Comparison of ENCODE assay signal across 14 mouse cellular contexts in genomic region chr16:31454013-31454412, GRCm38 (mm10). TPM values are rescaled to one million over a fixed set of nuclear protein-coding genes. Genes with fewer than 3 reads are reported as not detected.
DNase-seq lines count a peak whose midpoint lies in the region; ATAC-seq and TF ChIP-seq lines count a peak whose summit lies in the region.
"Had no signal": no experiment of that assay in that cellular context is flagged by ENCODE, and none has a peak within 500 bp of the region (broad histone marks: within the 10 kb centered on the region; RNA-seq: fewer than 3 reads in every experiment).

No protein-coding gene starts in this region.

- TF ChIP-seq EP300 in stomach, postnatal 0 days (optimal IDR thresholded peaks at IDR 0.05): no peak

- H3K4me3 ChIP-seq in intestine, embryonic 16.5 days (ENCODE audit: low read length): no peak overlapping the region
- H3K4me3 ChIP-seq in stomach, postnatal 0 days (ENCODE audit: low read depth, low read length): no peak overlapping the region
- H3K4me3 ChIP-seq: heart, embryonic 13.5 days; hindbrain, embryonic 10.5 days; stomach, embryonic 15.5 days had no signal

- WGBS in intestine, embryonic 16.5 days: 80% methylated on average over 4 of the region's 4 CpGs
- 86% methylated on average over 4 of the region's 4 CpGs for whole genome bisulfite sequencing in stomach, postnatal 0 days

- no peak overlapping the region for H3K9ac ChIP-seq in intestine, embryonic 16.5 days (ENCODE audit: low read depth, low read length)
- no peak overlapping the region for H3K9ac ChIP-seq in stomach, postnatal 0 days (ENCODE audit: low read length)
- H3K9ac ChIP-seq: heart, embryonic 13.5 days; stomach, embryonic 15.5 days had no signal

- no peak for TF ChIP-seq CTCF in stomach, postnatal 0 days (IDR thresholded peaks at IDR 0.05; ENCODE audit: low read depth)

- no peak overlapping the region for H3K4me2 ChIP-seq in intestine, embryonic 16.5 days (ENCODE audit: low read depth, low read length)
- no peak overlapping the region for H3K4me2 ChIP-seq in stomach, postnatal 0 days (replicated peaks; ENCODE audit: low read depth)
- H3K4me2 ChIP-seq: heart, embryonic 13.5 days; liver, embryonic 11.5 days; stomach, embryonic 15.5 days had no signal

- H3K27ac ChIP-seq in intestine, embryonic 16.5 days (ENCODE audit: low read length): peak overlapping the region; percentile 76
- H3K27ac ChIP-seq in stomach, postnatal 0 days (replicated peaks): peak overlapping the region; percentile 89
- H3K27ac ChIP-seq: heart, embryonic 13.5 days; hindbrain, embryonic 10.5 days had no signal

- peaks cover 6% of the 10 kb centered on the region for H3K36me3 ChIP-seq in intestine, embryonic 16.5 days (ENCODE audit: control insufficient read depth, insufficient read depth, low read length)
- H3K36me3 ChIP-seq in stomach, postnatal 0 days (ENCODE audit: control insufficient read depth, insufficient read depth, low read length): no peaks in the 10 kb centered on the region
- H3K36me3 ChIP-seq: heart, embryonic 13.5 days; hindbrain, embryonic 10.5 days; stomach, embryonic 15.5 days had no signal

- peaks cover 40% of the 10 kb centered on the region for H3K4me1 ChIP-seq in intestine, embryonic 16.5 days (ENCODE audit: control insufficient read depth, insufficient read depth, low read length)
- H3K4me1 ChIP-seq in stomach, postnatal 0 days (replicated peaks; ENCODE audit: control insufficient read depth, insufficient read depth): no peaks in the 10 kb centered on the region; the same call in 1 of the 2 replicates

- peak; percentile 41 for DNase-seq in lung, postnatal 25 days (ENCODE audit: low spot score)
- DNase-seq in lung, postnatal 14 days: no peak
- DNase-seq in adrenal gland, adult (ENCODE audit: inconsistent age in 2 of 2, low spot score in 1 of 2): peak; percentile 83 to 92
- DNase-seq in stomach, postnatal 0 days (ENCODE audit: low spot score): no peak
- DNase-seq in right cerebral cortex, postnatal 10 days (ENCODE audit: low spot score in 2 of 2): no peak
- DNase-seq in T-cell, adult 2 months (ENCODE audit: low spot score): no peak
- DNase-seq: cerebellum, postnatal 36 days; gastrocnemius, postnatal 14 days had no signal

- H3K9me3 ChIP-seq in intestine, embryonic 16.5 days (ENCODE audit: control insufficient read depth, low read length): no peaks in the 10 kb centered on the region
- H3K9me3 ChIP-seq in stomach, postnatal 0 days (ENCODE audit: control insufficient read depth, low read length): no peaks in the 10 kb centered on the region
- H3K9me3 ChIP-seq: heart, embryonic 13.5 days; hindbrain, embryonic 10.5 days; stomach, embryonic 15.5 days had no signal

- ATAC-seq in intestine, embryonic 16.5 days: peak; percentile 41
- no peak for ATAC-seq in stomach, postnatal 0 days (ENCODE audit: low FRiP score, low TSS enrichment)
- ATAC-seq: forebrain, embryonic 14.5 days had no signal

- H3K27me3 ChIP-seq in intestine, embryonic 16.5 days (replicated peaks; ENCODE audit: control insufficient read depth, insufficient read depth, low read length): no peaks in the 10 kb centered on the region
- H3K27me3 ChIP-seq in stomach, postnatal 0 days (ENCODE audit: control insufficient read depth, insufficient read depth, low read length): no peaks in the 10 kb centered on the region
- H3K27me3 ChIP-seq: heart, embryonic 13.5 days; stomach, embryonic 15.5 days had no signal

RNA-seq across cellular contexts. Expression of gene Bdh1, which starts 31.9 kb away (rescaled TPM):
- 272 and 331 TPM in 2 replicates for polyA plus RNA-seq in intestine, embryonic 16.5 days (2015; fragmentation: Nextera tagmentation; extraction: Ambion mirVana)
- 115 and 125 TPM in 2 replicates for polyA plus RNA-seq in stomach, postnatal 0 days (2015; fragmentation: Nextera tagmentation; extraction: Ambion mirVana)

Comparison
In these comparisons a context has a peak if more than half of its experiments do, and no peak if none do; other contexts are left out.
1. DNase-seq: peak in lung, postnatal 25 days (single experiment) and adrenal gland, adult (2 of 2); none in lung, postnatal 14 days (single experiment), stomach, postnatal 0 days (single experiment), right cerebral cortex, postnatal 10 days (0 of 2) and T-cell, adult 2 months (single experiment).